Mouse (Mus musculus) v-Abl transformed pro-B cells (cell line): ENCODE results near the gene Mmp28.

Experiments
- in situ Hi-C, 2 experiments: fragments of 400-800 bp; cut with MboI; formaldehyde crosslinking; loops; one replicate each; pipeline ENCODE4 v1.15.1; 2025; ENCODE audit not compliant: unreplicated experiment in 2 of 2

Gene Mmp28

DNA sequence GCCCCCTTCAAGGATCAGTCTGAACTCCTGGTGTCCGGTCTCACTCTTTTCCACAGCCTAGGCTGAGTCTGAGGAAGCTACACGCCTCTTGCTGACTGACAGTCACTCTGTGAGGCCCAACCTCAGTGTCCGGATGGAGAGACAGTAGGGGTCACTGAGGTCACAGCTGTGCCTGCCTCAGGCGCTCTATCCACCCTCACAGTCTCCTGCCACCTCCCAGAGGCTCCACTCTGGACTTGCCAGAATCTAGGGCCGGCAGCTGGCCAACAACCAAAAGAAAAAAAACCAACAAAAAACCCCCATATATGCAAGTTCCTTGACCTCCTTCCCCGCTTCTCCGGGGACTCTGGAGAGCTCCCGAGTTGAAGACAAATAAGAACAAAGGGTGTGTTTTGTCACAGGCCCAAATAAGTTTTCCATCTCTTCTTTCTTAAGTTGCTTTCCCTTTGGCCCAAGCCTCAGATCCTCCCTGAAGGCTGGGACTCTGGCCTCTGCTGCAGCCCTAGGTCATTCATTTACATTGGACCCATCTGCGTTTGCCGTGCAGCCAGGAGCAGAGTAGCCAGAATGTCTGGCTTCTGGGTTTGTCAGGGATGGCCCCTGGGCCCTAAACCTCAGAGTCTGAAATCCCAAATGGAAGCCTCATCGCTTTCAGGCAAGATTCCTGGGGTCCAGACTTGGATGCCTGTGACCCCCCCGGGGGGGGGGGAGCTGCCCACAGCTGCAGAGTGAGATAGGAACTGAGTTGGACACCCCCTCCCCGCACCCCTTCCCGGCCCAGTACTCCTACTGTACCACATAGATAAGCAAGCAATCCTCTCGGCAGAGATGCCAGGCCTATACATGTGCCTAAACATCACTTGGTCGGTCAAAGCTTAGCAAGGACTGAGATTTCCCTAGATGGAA, 14.6 kb downstream of the Mmp28 start:
- in situ Hi-C loops: loop anchor here in 1 of 2 experiments (10.0 kb wide), 1 partner anchor 97 kb away; no protein-coding TSS in a partner anchor

DNA sequence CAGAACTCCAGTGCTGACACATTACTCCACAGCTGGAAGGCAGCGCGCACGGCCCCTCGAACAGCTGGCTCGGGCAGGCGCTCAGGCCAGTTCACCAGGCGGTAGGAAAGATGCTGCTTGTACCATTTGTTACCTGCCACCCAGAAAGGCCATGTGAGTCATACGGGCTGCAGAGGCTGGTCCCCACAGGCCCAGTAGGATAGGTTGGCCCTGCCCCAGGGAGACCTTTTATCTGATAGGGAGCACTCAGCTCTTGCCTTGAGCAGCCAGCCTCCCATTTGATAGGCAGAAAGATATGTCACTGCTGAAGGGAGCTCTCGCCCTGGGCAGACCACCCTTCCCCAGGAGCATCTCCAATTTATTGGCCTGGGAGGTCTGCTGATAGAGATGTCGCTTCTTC, 15.3 kb downstream of the Mmp28 start:
- in situ Hi-C loops: loop anchor here in 1 of 2 experiments (10.0 kb wide), 1 partner anchor 97 kb away; no protein-coding TSS in a partner anchor

DNA sequence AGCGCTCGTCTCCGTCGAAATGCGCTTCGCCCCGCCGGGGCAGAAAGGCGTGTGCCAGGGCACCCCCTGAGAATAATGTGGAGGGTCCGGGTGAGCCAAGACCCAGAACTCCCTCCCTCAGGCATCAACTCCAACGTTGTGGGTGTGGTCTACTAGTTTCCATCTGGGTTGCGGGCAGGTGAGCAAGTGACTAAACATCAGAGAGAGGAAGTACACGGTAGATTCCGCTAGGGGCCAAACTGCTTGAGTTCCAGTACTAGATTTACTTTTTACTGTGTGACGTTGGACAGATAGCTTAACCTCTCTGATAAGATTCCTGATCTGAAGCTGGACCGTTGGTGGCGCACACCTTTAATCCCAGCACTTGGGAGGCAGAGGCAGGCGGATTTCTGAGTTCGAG, 17.9 kb downstream of the Mmp28 start:
- in situ Hi-C loops: loop anchor here in 1 of 2 experiments (10.0 kb wide), 1 partner anchor 100 kb away; no protein-coding TSS in a partner anchor

DNA sequence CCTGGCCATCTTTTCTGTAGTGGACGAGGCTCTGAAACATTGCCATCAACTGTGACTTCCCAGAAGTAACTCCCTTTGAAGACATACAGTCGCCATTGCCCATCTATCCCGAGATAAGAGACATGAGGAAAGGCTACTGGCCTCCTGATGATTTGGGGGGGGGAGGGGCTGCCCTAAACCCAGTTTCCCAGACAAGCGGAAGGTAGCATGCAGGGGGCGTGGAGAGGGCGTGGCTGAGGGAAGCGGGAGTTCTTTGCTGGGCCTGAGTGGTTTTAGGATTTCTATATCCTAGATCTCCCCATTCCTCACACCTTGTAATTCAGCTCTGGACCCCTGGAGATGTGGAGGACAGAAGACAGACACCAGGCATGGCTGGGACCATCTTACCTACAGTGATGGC, 19.0 kb downstream of the Mmp28 start:
- in situ Hi-C loops: loop anchor here (5.0 to 10.0 kb wide), 3 partner anchors 101 to 188 kb away; no protein-coding TSS in a partner anchor

DNA sequence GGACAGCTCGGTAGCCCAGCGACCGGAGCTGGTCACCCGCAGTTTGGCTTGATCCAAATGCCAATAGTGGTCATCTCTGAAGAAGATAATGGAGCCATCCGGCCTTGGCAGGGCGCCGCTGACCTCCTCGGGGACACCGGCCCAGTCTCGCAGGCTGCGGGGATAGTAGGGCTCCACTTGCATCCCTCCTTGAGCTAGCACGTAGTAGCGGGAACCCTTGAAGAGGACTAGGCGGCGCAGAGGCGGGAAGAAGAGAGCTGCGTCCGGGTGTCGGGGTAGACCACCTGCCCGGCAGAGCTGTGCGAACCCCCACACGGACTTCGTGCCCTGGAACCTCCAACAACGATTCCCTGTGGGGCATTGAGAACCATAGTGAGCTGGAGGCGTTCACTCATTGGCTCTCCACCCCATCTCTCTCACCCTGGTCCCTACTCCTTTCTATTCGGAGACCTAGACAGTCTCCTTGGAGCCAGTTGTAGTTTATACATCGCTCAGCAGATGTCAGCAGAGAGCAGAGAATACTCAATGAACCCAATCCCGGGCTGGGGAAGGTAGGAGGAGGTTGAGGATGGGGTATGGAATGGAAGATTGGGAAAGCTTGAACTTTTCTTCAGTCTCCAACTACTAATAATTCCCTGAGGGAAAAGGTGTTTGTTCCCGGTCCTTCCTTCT, 20.1 kb downstream of the Mmp28 start:
- in situ Hi-C loops: loop anchor here (5.0 to 10.0 kb wide), 3 partner anchors 102 to 190 kb away; no protein-coding TSS in a partner anchor

DNA sequence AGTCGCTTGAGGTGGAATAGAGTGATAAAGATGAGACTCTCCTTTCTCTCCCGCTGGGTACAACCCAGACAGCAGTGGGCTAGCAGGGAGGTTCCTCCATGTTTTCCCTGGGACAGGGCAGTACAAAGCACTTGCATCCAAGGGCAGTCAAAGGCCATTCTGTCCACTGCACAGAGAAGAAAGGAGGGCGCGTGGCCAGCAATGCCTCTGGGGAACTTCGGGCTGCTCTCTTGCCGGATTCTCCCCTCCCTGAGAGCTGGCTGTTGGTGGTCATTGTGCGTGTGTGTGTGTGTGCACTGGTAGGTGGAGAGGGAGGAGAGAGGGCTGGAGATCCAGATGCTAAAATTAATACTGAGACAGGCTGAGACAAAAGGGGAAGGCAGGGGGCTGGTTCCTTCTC, 21.6 kb downstream of the Mmp28 start:
- in situ Hi-C loops: loop anchor here (5.0 to 10.0 kb wide), 3 partner anchors 104 to 191 kb away; no protein-coding TSS in a partner anchor

DNA sequence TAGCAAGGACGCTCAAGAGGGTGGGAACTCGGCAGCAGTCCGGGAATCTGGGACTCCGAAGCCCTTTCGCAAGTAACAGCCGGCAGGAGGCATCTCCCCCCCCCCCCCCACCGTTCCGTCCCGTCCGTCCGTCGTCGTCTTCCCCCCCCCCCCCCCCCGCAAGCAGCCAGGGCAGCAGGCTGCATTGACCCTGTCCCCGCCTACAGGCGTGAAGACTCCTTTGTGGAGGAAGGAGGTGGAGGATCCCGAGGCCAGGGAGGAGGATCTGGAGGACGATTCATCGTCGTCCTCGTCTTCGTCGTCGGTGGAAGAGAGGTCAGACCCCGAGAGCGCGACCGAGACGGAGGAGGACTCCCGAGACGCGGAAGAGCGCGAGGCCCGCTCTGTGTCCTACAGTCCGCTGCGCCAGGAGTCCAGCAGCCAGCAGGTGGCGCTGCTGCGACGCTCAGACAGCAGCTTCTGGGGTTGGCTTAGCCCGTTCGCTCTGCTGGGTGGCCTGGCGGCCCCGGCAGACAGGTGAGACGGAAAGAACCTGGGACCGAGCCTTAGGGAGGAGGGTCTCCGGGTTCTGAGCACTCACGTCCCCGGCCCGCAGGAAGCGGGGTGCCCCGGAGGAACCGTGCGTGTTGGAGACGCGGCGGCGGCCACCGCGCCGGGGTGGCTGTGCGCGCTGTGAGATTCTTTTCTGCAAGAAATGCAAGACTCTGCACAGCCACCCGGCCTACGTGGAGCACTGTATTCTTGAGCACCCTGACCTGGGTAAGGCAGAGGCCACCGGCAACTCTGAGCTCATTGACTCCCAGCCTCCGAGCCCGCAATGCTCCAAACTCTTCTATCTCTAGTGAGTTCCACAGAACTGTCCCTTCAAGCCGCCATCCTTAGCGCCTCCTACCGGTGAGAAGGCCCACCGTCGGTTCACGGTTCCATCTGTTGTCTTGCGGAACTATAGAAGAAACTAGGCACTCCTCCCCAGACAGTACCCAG, 22.5 kb downstream of the Mmp28 start:
- in situ Hi-C loops: loop anchor here (5.0 to 10.0 kb wide), 3 partner anchors 104 to 192 kb away; no protein-coding TSS in a partner anchor

DNA sequence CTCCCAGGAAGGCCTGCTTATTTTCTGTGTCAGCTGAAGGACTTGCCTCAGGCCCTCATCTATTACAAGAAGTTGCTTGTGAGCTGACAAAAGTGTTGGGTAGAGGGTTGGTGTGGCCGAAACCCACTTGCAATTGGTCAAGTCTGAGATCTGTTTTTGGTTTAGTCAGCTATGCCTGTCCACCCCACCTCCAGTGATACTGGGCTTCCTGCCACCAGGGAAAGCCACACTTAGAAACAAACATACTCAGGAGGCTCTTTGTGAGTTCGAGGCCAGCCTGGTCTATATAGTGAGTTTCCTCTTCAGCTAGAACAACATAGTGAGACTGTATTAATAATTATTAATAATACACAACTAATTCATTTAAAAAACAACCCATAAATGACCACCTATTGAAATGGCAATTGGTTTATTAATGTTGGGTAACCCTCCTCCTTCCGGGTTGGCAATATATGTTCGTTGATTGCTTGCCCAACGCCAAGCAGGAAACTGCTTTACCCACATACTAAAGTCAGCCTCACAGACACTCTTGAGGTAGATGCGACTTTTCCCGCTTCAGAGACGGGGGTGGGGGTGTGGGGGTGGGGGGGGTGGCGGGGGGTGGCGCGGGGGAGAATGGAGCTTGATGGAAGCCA, 23.3 kb downstream of the Mmp28 start:
- in situ Hi-C loops: loop anchor here (5.0 to 10.0 kb wide), 4 partner anchors 105 to 298 kb away; no protein-coding TSS in a partner anchor

DNA sequence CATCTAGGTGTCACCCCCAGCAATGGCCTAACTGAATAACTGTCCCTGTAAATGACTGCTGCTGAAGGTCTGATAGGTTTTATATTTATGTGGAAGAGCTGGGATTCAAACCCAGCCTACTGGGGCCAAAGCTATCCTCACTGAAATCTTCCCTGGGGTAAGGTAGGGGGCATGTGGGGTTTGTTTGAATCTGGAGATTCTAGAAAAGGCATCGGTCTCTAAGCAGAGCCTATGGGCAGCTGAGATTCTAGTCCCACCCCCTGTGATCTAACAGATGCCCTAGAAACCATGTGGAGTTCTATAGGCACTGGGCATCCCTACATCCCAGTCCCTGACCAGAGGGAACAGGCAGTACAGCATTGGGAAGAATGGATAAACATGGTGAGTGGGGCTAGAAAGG, 25.5 kb downstream of the Mmp28 start, which contains the start of gene 1700020L24Rik:
TSS of gene 1700020L24Rik (plus strand) at position 301 of the 400 bp plus-strand sequence.
- in situ Hi-C loops: loop anchor here (5.0 kb wide), 1 partner anchor 300 kb away; no protein-coding TSS in a partner anchor

DNA sequence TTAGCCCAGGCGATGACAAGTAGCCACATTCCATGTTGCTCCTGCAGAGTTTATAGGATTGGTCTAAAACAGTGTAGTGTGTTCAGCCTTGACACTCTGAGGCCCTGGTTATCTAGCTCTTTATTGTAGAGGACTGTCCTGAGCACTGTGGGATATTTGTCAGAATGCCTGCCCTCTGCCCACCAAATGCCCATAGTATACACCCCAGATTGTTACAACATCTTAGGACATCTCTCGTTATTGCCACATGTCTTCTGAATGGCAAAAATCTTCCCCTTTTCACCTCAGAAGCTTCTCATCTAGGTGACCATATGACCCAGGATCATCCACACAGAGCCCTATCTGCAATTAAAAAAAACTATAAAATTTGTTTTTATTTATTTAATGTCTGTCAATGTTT, 30.3 kb downstream of the Mmp28 start:
- in situ Hi-C loops: no loop called here

DNA sequence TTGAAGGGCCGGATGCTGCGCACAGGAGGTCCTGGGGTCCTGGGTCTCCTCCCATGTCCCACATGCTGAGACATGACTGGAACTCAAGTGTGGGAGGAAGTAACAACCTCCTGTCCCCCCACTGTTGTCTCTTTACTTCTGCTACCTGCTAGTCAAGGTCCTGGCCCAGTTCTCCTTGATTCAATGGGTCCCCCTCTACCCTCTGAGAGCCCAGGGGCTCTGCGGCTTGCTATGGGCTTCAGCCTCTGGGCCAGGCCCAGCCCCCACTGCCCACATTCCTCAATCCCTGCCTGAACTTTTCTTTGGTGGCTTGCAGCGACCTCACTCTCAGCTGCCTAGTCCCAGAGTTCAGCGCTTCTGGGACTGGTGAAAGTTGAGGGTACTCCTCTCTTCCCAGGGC, 33.5 kb downstream of the Mmp28 start, which contains the start of gene Gas2l2:
TSS of gene Gas2l2 (minus strand) at position 101 of the 400 bp plus-strand sequence.
- in situ Hi-C loops: loop anchor here in 1 of 2 experiments (10.0 kb wide), 1 partner anchor 105 kb away; no protein-coding TSS in a partner anchor

DNA sequence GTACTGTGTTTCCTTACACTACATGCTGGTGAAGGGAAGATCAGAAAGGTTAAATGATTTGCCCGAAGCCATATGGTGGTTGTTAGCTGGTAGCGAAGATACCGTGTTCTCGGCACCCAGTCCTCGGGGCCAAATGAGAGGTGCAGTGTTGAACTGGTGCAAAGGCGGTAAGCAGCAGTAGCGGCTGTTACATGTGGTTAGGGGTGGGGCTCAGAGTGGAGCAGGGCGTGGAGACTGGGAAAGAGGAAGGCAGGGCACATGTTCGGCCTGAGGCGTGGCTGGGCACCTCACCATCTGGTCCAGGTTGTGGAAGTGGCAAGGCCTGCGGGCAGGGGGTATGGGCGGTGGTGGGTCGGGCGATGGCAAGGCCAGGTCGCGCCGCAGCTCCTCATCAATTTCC, 35.9 kb downstream of the Mmp28 start:
- in situ Hi-C loops: loop anchor here in 1 of 2 experiments (10.0 kb wide), 1 partner anchor 102 kb away; no protein-coding TSS in a partner anchor

DNA sequence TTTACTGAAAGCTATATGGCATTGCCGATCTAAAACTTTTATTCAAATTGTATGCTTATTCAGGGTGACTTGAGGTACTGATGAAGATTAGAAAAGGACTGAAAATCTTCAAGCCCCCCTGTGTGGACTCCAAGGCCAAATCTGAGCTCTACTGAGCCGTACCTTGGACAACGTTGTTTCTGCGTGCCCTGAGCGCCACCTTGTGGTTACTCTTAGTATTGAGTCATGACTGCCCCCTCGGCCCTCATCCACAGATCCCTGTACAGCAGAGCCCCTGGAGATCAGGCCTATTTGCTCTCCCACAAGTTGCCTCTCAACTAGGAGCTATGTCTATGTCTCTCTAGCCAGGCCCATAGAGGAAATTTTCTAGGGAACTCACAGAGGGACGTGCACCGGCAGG, 38.2 kb downstream of the Mmp28 start:
- in situ Hi-C loops: loop anchor here (5.0 to 10.0 kb wide), 4 partner anchors 67 to 512 kb away; partner anchors contain the start of gene Unc45b (in 1 of the 2)

DNA sequence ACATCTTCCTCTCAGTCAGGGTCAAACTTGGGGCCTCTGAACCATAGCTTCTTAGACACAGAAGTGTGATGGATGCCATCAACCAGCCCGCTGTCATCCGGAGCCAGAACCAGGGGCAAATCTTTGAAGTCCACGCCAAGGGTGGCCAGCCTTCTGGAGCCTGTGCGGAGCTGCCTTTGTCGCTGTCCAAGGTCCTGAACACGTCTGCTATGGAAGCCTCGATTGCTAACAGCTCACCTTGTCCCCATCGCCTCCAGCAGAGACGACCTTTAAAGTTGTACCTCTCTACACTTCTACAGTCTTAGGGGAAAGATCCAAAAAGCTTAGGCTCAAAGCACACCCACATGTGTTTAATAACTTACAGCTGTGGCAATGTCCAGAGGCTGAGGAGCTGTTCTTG, 41.6 kb downstream of the Mmp28 start:
- in situ Hi-C loops: loop anchor here (5.0 to 10.0 kb wide), 4 partner anchors 64 to 509 kb away; partner anchors contain the start of gene Unc45b (in 1 of the 2)

DNA sequence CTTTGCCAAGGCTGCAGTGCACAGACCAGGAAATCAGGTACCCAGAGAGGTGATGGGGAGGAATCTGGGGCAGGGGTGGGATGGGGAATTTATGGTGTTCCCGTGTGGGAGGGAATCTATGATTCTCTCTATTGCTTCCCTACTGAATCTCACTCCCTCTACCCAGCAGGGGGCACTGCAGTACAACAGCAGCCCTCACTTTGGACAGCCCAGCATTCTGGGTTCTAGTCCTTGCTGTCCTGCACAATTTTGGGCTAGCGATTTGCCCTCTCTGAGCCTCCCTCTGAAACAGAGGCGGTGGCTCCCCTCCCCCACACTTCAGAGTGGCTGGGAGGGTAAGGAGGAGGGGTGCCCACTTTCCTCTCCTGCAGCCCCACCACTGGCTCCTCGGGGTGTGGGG, 42.5 kb downstream of the Mmp28 start:
- in situ Hi-C loops: loop anchor here (5.0 to 10.0 kb wide), 4 partner anchors 63 to 508 kb away; partner anchors contain the start of gene Unc45b (in 1 of the 2)

DNA sequence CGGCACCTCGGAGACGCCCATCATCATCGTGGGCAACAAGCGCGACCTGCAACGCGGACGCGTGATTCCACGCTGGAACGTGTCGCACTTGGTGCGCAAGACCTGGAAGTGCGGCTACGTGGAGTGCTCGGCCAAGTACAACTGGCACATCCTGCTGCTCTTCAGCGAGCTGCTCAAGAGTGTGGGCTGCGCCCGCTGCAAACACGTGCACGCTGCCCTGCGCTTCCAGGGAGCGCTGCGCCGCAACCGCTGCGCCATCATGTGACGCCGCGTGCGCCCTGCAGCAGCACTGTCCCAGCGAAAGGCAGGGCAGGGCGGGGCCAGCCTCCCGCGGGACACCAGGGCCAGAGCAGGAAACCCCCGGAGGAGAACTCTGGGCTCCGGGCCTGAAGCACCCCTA, 44.3 kb downstream of the Mmp28 start:
- in situ Hi-C loops: no loop called here

DNA sequence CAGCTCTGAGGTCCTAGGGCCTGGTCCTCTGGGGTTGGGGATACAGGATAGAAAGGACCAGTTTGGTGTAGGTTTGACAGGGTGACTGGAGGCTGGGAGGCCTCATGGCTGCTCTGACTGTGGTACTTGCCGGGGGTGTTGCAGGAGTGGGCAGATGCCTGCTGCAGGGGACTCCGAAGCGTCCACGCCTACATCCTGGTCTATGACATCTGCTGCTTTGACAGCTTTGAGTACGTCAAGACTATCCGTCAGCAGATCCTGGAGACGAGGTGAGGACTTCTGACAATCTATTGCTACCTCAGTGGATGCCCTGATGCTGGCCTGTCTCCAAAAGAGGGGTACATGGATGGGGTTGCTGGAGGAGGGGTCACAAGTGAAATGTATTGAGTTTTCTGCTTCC, 45.2 kb downstream of the Mmp28 start:
- in situ Hi-C loops: no loop called here

DNA sequence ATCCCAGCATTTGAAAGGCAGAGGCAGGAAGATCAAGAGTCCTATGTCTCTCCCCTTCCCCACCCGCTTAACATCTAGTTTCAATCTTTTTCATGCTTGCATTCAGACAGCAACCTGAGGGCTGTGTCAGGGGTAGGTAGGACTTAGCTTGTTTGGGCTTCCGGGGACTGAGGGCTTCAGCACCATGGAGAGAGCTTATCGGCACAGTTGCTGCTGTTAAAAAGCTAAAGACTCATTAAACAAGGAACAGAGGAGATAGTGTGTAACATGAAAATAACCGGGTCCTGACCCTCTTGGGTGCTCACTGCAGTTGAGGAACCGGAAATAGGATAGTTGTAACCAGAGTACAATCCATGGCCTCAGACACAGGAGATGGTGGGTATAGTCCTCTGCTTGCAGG, 45.8 kb downstream of the Mmp28 start:
- in situ Hi-C loops: no loop called here

DNA sequence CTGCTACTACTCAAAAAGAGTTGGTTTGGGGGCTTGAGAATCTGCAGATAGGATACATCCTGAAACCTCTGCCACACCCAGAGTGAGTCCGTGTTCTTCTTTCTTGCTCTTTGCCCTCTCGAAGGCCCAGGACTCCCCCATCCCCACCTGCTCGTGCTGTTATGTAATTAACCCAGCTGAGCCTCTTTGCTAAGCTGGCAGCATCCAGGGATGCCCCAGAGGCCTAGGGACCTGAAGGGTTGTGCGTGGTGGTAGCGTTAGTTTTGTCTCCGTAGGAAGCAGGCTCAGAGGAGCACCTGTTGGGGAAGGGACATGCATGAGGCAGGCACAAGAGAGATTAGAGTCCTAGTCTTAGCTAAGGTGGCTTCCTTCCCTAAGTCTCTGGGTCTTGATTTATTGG, 52.4 kb downstream of the Mmp28 start:
- in situ Hi-C loops: no loop called here
